18 mouse cellular contexts compared by ENCODE assay signal in genomic region chr10:69930503-69930902, GRCm38 (mm10).
DNase-seq lines count a peak whose midpoint lies in the region; TF ChIP-seq lines count a peak whose summit lies in the region.
"Had no signal": no experiment of that assay in that cellular context is flagged by ENCODE, and none has a peak within 500 bp of the region (broad histone marks: within the 10 kb centered on the region; RNA-seq: fewer than 3 reads in every experiment).

No protein-coding gene starts in this region.

- H3K36me3 ChIP-seq in MEL (ENCODE audit: control insufficient read depth in 1 of 2, insufficient read depth in 2 of 2, low read length in 2 of 2) = no peaks in the 10 kb centered on the region

- no peak overlapping the region for H3K27ac ChIP-seq in MEL (ENCODE audit: control insufficient read depth, low read depth, low read length)
- H3K27ac ChIP-seq: forebrain, embryonic 10.5 days; heart, embryonic 10.5 days; hindbrain, postnatal 0 days; macrophage had no signal

- H3K79me2 ChIP-seq in MEL (ENCODE audit: control insufficient read depth, insufficient read depth, low read length, poor library complexity) = no peaks in the 10 kb centered on the region

- no peak overlapping the region for H3K9ac ChIP-seq in MEL (ENCODE audit: control insufficient read depth, low read depth, low read length, poor library complexity, severe bottlenecking)

- no peak overlapping the region for H3K4me3 ChIP-seq in MEL (ENCODE audit: control insufficient read depth in 1 of 2, insufficient read depth in 1 of 2, low read depth in 2 of 2, low read length in 2 of 2)
- H3K4me3 ChIP-seq: forebrain, embryonic 10.5 days; heart, embryonic 10.5 days had no signal

- no peak for TF ChIP-seq EP300 in MEL (IDR thresholded peaks at IDR 0.05; ENCODE audit: low read depth in 1 of 2, low read length in 2 of 2)

- peaks cover 0 to 2% of the 10 kb centered on the region in 2 experiments; a peak in 1 of 4 replicates for H3K4me1 ChIP-seq in MEL (ENCODE audit: control insufficient read depth in 1 of 2, insufficient read depth in 2 of 2, low read length in 2 of 2)

- DNase-seq in heart, adult 11 months = peak; percentile 63
- DNase-seq in heart, postnatal 25 days (ENCODE audit: low spot score) = no peak
- peak; percentile 51 for DNase-seq in 3T3-L1 (ENCODE audit: low read depth, low spot score)
- no peak for DNase-seq in MEL (ENCODE audit: low read depth, low spot score)
- peak; percentile 60 for DNase-seq in lung, postnatal 36 days
- no peak for DNase-seq in Muller cell, postnatal 12 days (ENCODE audit: inconsistent ontology term)
- no peak for DNase-seq in cerebellum, adult 18-20 months
- DNase-seq: cerebellum, adult 2 months; heart, postnatal 36 days; kidney, adult 18-20 months; kidney, postnatal 25 days; left cerebral cortex, postnatal 4 days; midbrain, embryonic 14.5 days; thymus, adult 18-20 months had no signal

- intact Hi-C loops in heart, postnatal 25 days (cut with DNase I) = no loop called here

- TF ChIP-seq POLR2A in MEL (IDR thresholded peaks at IDR 0.05; ENCODE audit: control insufficient read depth in 1 of 2, insufficient read depth in 1 of 2, low read depth in 1 of 2, low read length in 2 of 2, poor library complexity in 1 of 2) = no peak

- H3K27me3 ChIP-seq in MEL (ENCODE audit: control insufficient read depth in 1 of 2, insufficient read depth in 2 of 2, low read length in 2 of 2) = peaks cover 8 to 11% of the 10 kb centered on the region in 2 experiments; a peak in 3 of 4 replicates

- TF ChIP-seq RAD21 in MEL (IDR thresholded peaks at IDR 0.05; ENCODE audit: low read depth, low read length) = no peak

- no peaks in the 10 kb centered on the region for H3K9me3 ChIP-seq in MEL (replicated peaks; ENCODE audit: insufficient read depth, low read length)
- H3K9me3 ChIP-seq: forebrain, embryonic 10.5 days; heart, embryonic 10.5 days had no signal

- TF ChIP-seq CTCF in MEL (IDR thresholded peaks at IDR 0.05 in 2 of 3, conservative IDR thresholded peaks at IDR 0.05 in 1 of 3; ENCODE audit: control insufficient read depth in 1 of 3, insufficient read depth in 1 of 3, low read depth in 2 of 3, low read length in 3 of 3, poor library complexity in 1 of 3, severe bottlenecking in 1 of 3) = no peak

TF ChIP-seq in MEL, 35 proteins besides CTCF, POLR2A, EP300 and RAD21:
- TF ChIP-seq ELF1 (IDR thresholded peaks at IDR 0.05; ENCODE audit: low read depth, low read length) (no peak), SIN3A (IDR thresholded peaks at IDR 0.05; ENCODE audit: low read length) (no peak), TBP (IDR thresholded peaks at IDR 0.05; ENCODE audit: low read depth, low read length) (no peak), USF1 (IDR thresholded peaks at IDR 0.05; ENCODE audit: low read depth, low read length) (0 out of 2 replicates have a peak, but pooled peaks have one; percentile 18), MAZ (IDR thresholded peaks at IDR 0.05; ENCODE audit: low read depth, low read length) (no peak)

Comparison
In these comparisons a context has a peak if more than half of its experiments do, and no peak if none do; other contexts are left out.
1. DNase-seq: peak in heart, adult 11 months (single experiment), 3T3-L1 (single experiment) and lung, postnatal 36 days (single experiment); none in heart, postnatal 25 days (single experiment), MEL (single experiment), Muller cell, postnatal 12 days (single experiment) and cerebellum, adult 18-20 months (0 of 2).